Mouse (Mus musculus) heart, postnatal 0 days (tissue): ENCODE measurements around the gene Mindy4.

Experiments used
- CTCF ChIP-seq: IDR thresholded peaks from 2 replicates; pipeline ENCODE4 v1.5.1; 2016; ENCODE audit warnings: antibody characterized with exemption, control low read depth, low read depth
- EP300 ChIP-seq: IDR thresholded peaks from 2 replicates; pipeline ENCODE4 v1.6.1; 2016; ENCODE audit warnings: antibody characterized with exemption, low read depth

- TF ChIP-seq CTCF (no peak), EP300 (no peak)
Measured at GRCm38 (mm10) chr6:55251596-55251995, 48.4 kb downstream of the Mindy4 start.
